Mouse (Mus musculus): ENCODE measurements at regions not wholly inside any gene's neighbourhood (a gene's known extent, or its start where the extent isn't known, plus 50 kb on each side); places are given as distances from the start of the nearest gene placed in this dataset.

DNA sequence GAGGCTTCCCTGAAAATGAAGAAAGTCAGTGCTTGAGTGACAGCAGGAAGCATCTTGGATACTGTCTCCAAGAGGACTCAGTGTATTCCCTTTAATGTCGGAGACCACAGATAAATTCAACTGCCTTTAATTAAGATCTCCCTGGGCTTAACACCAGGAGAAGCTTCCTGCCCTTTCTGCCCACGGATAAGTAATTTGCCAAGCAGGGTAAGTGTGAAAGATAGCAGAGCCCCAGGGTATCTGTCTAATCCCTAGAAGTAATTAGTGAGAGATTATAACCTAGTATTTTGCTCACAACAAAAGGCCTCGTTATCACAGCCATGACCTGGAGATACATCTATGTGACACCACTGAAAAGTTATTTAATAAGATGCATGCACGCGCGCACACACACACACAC is 232.1 kb upstream of the Slc16a7 start:
- no peak for TF ChIP-seq CTCF (IDR thresholded peaks at IDR 0.05; ENCODE audit: borderline replicate concordance, extremely low read depth, insufficient read depth, insufficient read length)
- TF ChIP-seq POLR2A (IDR thresholded peaks at IDR 0.05; ENCODE audit: borderline replicate concordance, extremely low read depth, insufficient read depth, insufficient read length, poor library complexity, severe bottlenecking), result no peak

Measured in brain, embryonic 14.5 days (tissue).